Comparison of ENCODE assay signal across 17 mouse cellular contexts in the genomic region with DNA sequence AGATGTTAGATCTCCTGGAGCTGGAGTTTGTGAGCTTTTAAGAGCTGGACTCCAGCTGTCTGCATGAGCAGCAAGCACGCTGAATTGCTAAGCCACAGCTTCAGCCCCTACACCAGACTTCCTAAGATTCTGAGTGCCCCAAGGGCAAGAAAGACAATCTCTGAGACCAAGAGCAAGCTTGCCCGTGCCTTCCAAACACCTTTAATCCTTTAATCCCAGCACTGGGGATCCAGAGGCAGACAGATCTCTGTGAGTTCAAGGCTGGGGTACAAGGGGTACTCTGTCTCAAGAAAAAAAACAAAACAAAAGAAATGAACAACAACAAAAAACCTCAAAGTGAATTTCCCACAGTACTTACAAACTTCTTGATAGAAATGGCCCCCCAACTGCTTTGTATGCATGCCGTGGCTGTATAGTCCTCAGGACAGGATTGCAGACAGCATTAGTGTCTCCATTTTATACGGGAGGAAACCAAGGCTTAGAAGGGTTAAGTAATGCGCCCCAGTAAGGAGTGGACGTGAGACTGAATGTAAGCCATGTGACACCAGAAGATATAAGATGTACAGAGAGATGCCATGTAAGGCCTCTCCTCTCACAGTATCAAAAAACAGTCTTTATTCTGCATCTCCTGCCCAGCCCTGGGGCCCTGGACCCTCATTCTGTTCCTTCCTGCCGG.
DNase-seq lines count a peak whose midpoint lies in the region; ATAC-seq and TF ChIP-seq lines count a peak whose summit lies in the region.
"Had no signal": no experiment of that assay in that cellular context is flagged by ENCODE, and none has a peak within 500 bp of the region (broad histone marks: within the 10 kb centered on the region; RNA-seq: fewer than 3 reads in every experiment).

No protein-coding gene starts in this region.

- H3K4me2 ChIP-seq in heart, embryonic 14.5 days (ENCODE audit: low read length) = no peak overlapping the region
- no peak overlapping the region for H3K4me2 ChIP-seq in forebrain, embryonic 14.5 days (ENCODE audit: low read length)
- no peak overlapping the region for H3K4me2 ChIP-seq in hindbrain, embryonic 16.5 days (ENCODE audit: low read length)
- 0 out of 2 replicates have a peak overlapping the region, but pooled peaks have one; percentile 21 for H3K4me2 ChIP-seq in midbrain, embryonic 15.5 days
- H3K4me2 ChIP-seq: liver, embryonic 11.5 days; lung, embryonic 15.5 days had no signal

- H3K27me3 ChIP-seq in heart, embryonic 14.5 days (ENCODE audit: control insufficient read depth, insufficient read depth, low read length) = no peaks in the 10 kb centered on the region; the same call in 1 of the 2 replicates
- no peaks in the 10 kb centered on the region for H3K27me3 ChIP-seq in forebrain, embryonic 14.5 days (replicated peaks; ENCODE audit: control insufficient read depth, insufficient read depth, low read length)
- no peaks in the 10 kb centered on the region for H3K27me3 ChIP-seq in hindbrain, embryonic 16.5 days (replicated peaks; ENCODE audit: control insufficient read depth, insufficient read depth, low read length)
- no peaks in the 10 kb centered on the region for H3K27me3 ChIP-seq in midbrain, embryonic 15.5 days (replicated peaks)
- H3K27me3 ChIP-seq: lung, embryonic 15.5 days had no signal

- peak overlapping the region; percentile 34; the same call in 1 of the 2 replicates for H3K9ac ChIP-seq in heart, embryonic 14.5 days (ENCODE audit: low read length)
- H3K9ac ChIP-seq in forebrain, embryonic 14.5 days (ENCODE audit: low read length) = peak overlapping the region; percentile 49
- H3K9ac ChIP-seq in hindbrain, embryonic 16.5 days (ENCODE audit: low read depth, low read length) = peak overlapping the region; percentile 37; the same call in 1 of the 2 replicates
- no peak overlapping the region for H3K9ac ChIP-seq in midbrain, embryonic 15.5 days
- H3K9ac ChIP-seq: lung, embryonic 15.5 days had no signal

- WGBS in heart, embryonic 14.5 days = 57% methylated on average over 7 of the region's 7 CpGs
- WGBS in forebrain, embryonic 14.5 days = 14% methylated on average over 7 of the region's 7 CpGs
- 38% methylated on average over 7 of the region's 7 CpGs for WGBS in hindbrain, embryonic 16.5 days
- 14% methylated on average over 7 of the region's 7 CpGs for WGBS in midbrain, embryonic 15.5 days

- no peaks in the 10 kb centered on the region for H3K9me3 ChIP-seq in heart, embryonic 14.5 days (ENCODE audit: control insufficient read depth, low read length)
- H3K9me3 ChIP-seq in forebrain, embryonic 14.5 days (replicated peaks; ENCODE audit: control insufficient read depth, low read length) = no peaks in the 10 kb centered on the region
- no peaks in the 10 kb centered on the region for H3K9me3 ChIP-seq in hindbrain, embryonic 16.5 days (ENCODE audit: control insufficient read depth, low read length)
- no peaks in the 10 kb centered on the region for H3K9me3 ChIP-seq in midbrain, embryonic 15.5 days
- H3K9me3 ChIP-seq: lung, embryonic 15.5 days had no signal

- intact Hi-C loops in heart, postnatal 36 days (cut with DNase I) = no loop called here

- no peak overlapping the region for H3K4me3 ChIP-seq in heart, embryonic 14.5 days (ENCODE audit: control insufficient read depth in 1 of 2, insufficient read depth in 1 of 2, low read depth in 1 of 2, low read length in 2 of 2)
- no peak overlapping the region for H3K4me3 ChIP-seq in forebrain, embryonic 14.5 days (ENCODE audit: low read depth, low read length)
- H3K4me3 ChIP-seq in hindbrain, embryonic 16.5 days (ENCODE audit: low read length) = no peak overlapping the region
- H3K4me3 ChIP-seq in midbrain, embryonic 15.5 days = no peak overlapping the region
- no peak overlapping the region for H3K4me3 ChIP-seq in layer of hippocampus, adult 2 months
- H3K4me3 ChIP-seq: lung, embryonic 15.5 days had no signal

- peaks cover 3 to 6% of the 10 kb centered on the region in 2 experiments for H3K4me1 ChIP-seq in heart, embryonic 14.5 days (ENCODE audit: control insufficient read depth in 2 of 2, insufficient read depth in 2 of 2, low read length in 2 of 2)
- peaks cover 23% of the 10 kb centered on the region for H3K4me1 ChIP-seq in forebrain, embryonic 14.5 days (ENCODE audit: control insufficient read depth, insufficient read depth, low read length)
- peaks cover 19% of the 10 kb centered on the region for H3K4me1 ChIP-seq in hindbrain, embryonic 16.5 days (ENCODE audit: control insufficient read depth, insufficient read depth, low read depth, low read length)
- peaks cover 29% of the 10 kb centered on the region for H3K4me1 ChIP-seq in midbrain, embryonic 15.5 days

- no peaks in the 10 kb centered on the region for H3K36me3 ChIP-seq in heart, embryonic 14.5 days (ENCODE audit: control insufficient read depth, insufficient read depth, low read length)
- H3K36me3 ChIP-seq in forebrain, embryonic 14.5 days (ENCODE audit: control insufficient read depth, insufficient read depth, low read length) = no peaks in the 10 kb centered on the region
- H3K36me3 ChIP-seq in hindbrain, embryonic 16.5 days (ENCODE audit: control insufficient read depth, insufficient read depth, low read length) = no peaks in the 10 kb centered on the region
- H3K36me3 ChIP-seq in midbrain, embryonic 15.5 days (replicated peaks) = no peaks in the 10 kb centered on the region
- H3K36me3 ChIP-seq: lung, embryonic 15.5 days had no signal

- H3K27ac ChIP-seq in heart, embryonic 14.5 days (replicated peaks in 1 of 2; ENCODE audit: control insufficient read depth in 1 of 2, insufficient read depth in 1 of 2, low read depth in 2 of 2, low read length in 2 of 2) = no peak overlapping the region
- peak overlapping the region; percentile 91 for H3K27ac ChIP-seq in forebrain, embryonic 14.5 days (ENCODE audit: low read depth, low read length)
- peak overlapping the region; percentile 68 for H3K27ac ChIP-seq in hindbrain, embryonic 16.5 days (ENCODE audit: low read depth, low read length)
- peak overlapping the region; percentile 89 for H3K27ac ChIP-seq in midbrain, embryonic 15.5 days
- H3K27ac ChIP-seq in layer of hippocampus, adult 2 months = no peak overlapping the region
- H3K27ac ChIP-seq: lung, embryonic 15.5 days had no signal

- DNase-seq in heart, postnatal 36 days = no peak
- DNase-seq in forebrain, embryonic 14.5 days (ENCODE audit: low spot score) = no peak
- DNase-seq in left cerebral cortex, adult 8-10 months (ENCODE audit: low spot score in 2 of 2) = no peak
- DNase-seq in heart, adult 8-10 months (ENCODE audit: low spot score) = no peak
- no peak for DNase-seq in layer of hippocampus, adult 2 months (ENCODE audit: low spot score in 2 of 2)
- DNase-seq: adrenal gland, postnatal 10 days; cerebellum, postnatal 25 days; heart, adult 11 months; heart, postnatal 4 days; kidney, adult 8-10 months; kidney, postnatal 4 days; thymus, postnatal 4 days had no signal

- ATAC-seq in heart, embryonic 14.5 days (ENCODE audit: insufficient number of reproducible peaks, insufficient read depth, low FRiP score, low read depth) = no peak
- ATAC-seq in forebrain, embryonic 14.5 days = no peak; the same call in 1 of the 2 replicates
- ATAC-seq in hindbrain, embryonic 16.5 days = peak; percentile 30; the same call in 1 of the 2 replicates
- ATAC-seq in midbrain, embryonic 15.5 days (replicated peaks) = peak; percentile 7; the same call in 1 of the 2 replicates

- TF ChIP-seq CTCF in layer of hippocampus, adult 2 months (conservative IDR thresholded peaks at IDR 0.05) = no peak

Comparison
In these comparisons a context has a peak if more than half of its experiments do, and no peak if none do; other contexts are left out.
1. ATAC-seq: peak in hindbrain, embryonic 16.5 days (single experiment) and midbrain, embryonic 15.5 days (single experiment); none in heart, embryonic 14.5 days (single experiment) and forebrain, embryonic 14.5 days (single experiment).
2. H3K27ac ChIP-seq: peak in forebrain, embryonic 14.5 days (single experiment), hindbrain, embryonic 16.5 days (single experiment) and midbrain, embryonic 15.5 days (single experiment); none in heart, embryonic 14.5 days (0 of 2) and layer of hippocampus, adult 2 months (single experiment).